Mouse (Mus musculus): ENCODE results near the gene Sytl1. TPM values are rescaled to one million over a fixed set of nuclear protein-coding genes. Genes with fewer than 3 reads are reported as not detected.

Gene Sytl1
- total RNA-seq, 2 experiments from 2014 or later: 0.12 to 0.14 TPM

- peak; percentile 84 for DNase-seq (ENCODE audit: low spot score)
Observed at GRCm38 (mm10) chr4:133212562-133213267, 50.2 kb downstream of the Sytl1 start.

- no peak for DNase-seq (ENCODE audit: low spot score)
Observed at GRCm38 (mm10) chr4:133211751-133212561, 51.0 kb downstream of the Sytl1 start, which contains the start of the genes Cd164l2 and Gpr3. Gene Cd164l2, plus strand, starts transcription at chr4:133212131. Gene Gpr3, minus strand, starts transcription at chr4:133212536.

DNA sequence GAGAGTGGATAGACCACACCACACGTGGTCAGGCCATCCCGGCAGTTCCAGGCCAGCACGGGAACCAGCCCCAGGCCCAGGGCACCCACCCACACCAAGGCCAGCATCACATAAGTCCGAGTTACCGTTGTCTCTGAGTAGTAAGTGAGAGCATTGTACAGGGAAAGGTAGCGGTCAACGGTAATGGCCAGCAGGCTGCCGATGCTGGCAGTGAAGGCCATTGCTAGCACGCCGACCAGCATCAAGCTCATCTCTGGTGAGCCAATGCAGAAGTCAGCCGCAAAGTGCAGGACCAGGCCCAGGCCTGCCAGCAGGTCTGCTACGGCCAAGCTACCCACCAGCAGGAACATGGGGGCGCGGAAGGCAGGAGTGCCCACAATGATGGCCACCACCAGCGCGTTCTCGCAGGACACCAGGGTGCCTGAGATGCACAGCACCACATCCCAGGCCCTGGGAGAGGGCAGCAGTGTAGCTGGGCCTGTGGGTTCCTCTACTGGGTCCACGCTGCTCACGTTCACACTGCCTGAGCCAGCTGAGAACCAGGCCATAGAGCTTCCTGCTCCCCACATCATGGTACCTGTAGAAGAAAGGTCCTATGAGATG lies 52.0 kb downstream of the Sytl1 start:
- no peak for DNase-seq (ENCODE audit: low spot score)

DNA sequence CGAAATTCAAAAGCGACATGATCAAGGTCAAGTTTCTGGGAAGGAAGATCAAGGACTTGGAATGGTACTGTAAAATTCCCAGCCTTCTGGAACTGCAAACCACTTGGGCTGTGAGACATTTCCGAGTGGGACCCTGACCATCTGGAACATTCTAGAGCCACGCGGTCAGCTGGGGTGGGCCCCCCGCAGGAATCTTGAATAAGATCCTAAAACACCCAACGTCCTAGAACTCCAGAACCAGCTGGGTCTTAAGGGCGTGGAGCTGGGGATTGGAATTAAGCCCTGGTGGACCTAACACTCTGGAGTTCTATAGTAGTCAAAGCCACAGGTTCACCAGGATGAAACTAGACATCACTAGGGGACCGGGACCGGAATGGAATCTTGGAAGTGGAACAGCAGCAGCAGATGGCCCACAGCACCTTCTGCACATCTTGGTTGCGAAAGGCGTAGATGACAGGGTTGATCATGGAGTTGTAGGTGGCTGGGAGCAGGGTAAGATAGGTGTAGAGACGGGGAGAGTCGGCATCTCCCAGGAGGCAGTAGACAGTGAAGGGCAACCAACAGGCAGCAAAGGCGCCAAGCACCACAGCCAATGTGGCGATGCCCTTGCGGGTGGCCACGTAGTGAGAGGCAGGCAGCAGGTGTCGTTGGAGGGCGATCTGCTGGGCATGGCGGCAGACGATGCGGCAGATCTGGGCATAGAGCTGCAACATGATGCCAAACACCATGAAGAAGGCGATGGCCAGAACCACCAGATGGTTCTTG lies 52.7 kb downstream of the Sytl1 start:
- no peak for DNase-seq (ENCODE audit: low spot score)

DNA sequence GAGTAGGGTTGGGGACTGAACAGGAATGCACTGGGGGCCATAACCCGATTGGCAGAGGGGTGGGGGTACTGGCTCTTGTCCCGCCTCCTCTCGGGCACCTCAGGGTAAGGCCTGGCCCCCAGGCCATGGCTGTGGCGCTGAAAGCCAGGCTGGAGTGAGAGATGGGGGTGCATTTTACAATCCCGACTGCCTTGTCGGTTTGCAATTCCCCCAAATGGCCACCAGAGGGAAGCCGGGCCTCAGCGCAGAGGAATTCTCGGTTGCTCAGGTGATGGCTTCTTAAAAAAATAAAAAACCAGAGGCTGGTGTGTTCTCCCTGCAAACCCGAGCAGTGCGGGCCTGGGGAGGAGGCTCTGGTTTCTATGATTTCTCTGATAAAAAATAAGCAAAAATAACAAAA lies 53.5 kb downstream of the Sytl1 start:
- DNase-seq (ENCODE audit: low spot score): peak; percentile 43

DNA sequence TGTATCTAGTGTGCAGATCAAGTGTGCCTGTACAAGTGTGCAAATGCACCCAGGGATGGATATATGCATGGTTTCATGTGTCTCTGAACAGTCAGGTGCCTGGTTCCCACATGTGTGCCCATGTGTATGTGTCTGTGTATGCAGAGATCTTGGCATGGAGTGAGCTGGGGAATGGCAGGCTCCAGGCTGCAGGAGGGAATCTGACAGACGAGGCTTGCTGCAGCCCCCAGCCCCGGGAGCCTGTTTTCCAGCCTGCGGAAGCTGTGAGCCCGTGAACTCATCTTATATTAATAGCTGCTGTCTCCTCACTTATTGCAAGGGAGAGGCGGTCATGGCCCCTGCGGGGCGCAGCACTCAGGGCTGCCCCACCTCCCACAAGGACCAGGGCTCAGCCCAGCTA lies 58.5 kb downstream of the Sytl1 start:
- DNase-seq (ENCODE audit: low spot score): no peak

GRCm38 (mm10) chr4:133203591-133203990 lies 59.3 kb downstream of the Sytl1 start:
- DNase-seq (ENCODE audit: low spot score): no peak

Other genes starting within 250 kb of the Sytl1 start
- 10 to 100 TPM; 29.1 to 33.3 TPM for gene Wasf2, start 132.6 kb downstream of the Sytl1 start, total RNA-seq (2021)
- gene Cd164l2, start 51.0 kb downstream of the Sytl1 start, total RNA-seq (2021): not detected
- gene Gpr3, start 50.6 kb downstream of the Sytl1 start, total RNA-seq (2021): not detected
- 10 to 100 TPM in 1 of 2 experiments, 1 to 10 TPM in 1; 8.8 to 11.4 TPM for gene Map3k6, start 22.3 kb downstream of the Sytl1 start, total RNA-seq (2021)
- 10 to 100 TPM; 26.8 to 26.9 TPM for gene Tmem222, start 14.7 kb upstream of the Sytl1 start, total RNA-seq (2021)
- gene Wdtc1, start 90.4 kb upstream of the Sytl1 start, total RNA-seq (2021): 100 to 1,000 TPM in 1 of 2 experiments, 10 to 100 TPM in 1; 99.6 to 102 TPM
- 10 to 100 TPM; 10.0 to 11.4 TPM for gene Slc9a1, start 106.6 kb upstream of the Sytl1 start, total RNA-seq (2021)
- gene Tent5b, start 217.0 kb upstream of the Sytl1 start, total RNA-seq (2021): 1 to 10 TPM; 1.1 to 2.2 TPM
- 1 to 10 TPM; 1.1 to 1.3 TPM for gene Trnp1, start 235.4 kb upstream of the Sytl1 start, total RNA-seq (2021)

All from gastrocnemius, adult 18-20 months (tissue).